Mouse (Mus musculus) myocyte (in vitro differentiated cells): Measurements from ENCODE around the gene Mov10l1. TPM values are rescaled to one million over a fixed set of nuclear protein-coding genes. Genes with fewer than 3 reads are reported as not detected.

ENCODE experiments used
- H3K27me3 ChIP-seq: one replicate; pipeline ENCODE4 v1.6.1; 2011; ENCODE audit not compliant: control insufficient read depth, insufficient read depth, insufficient read length
- H3K36me3 ChIP-seq: one replicate; pipeline ENCODE4 v1.6.1; 2011; ENCODE audit not compliant: control insufficient read depth, insufficient read depth
- H3K4me2 ChIP-seq: one replicate; pipeline ENCODE4 v1.6.1; 2011; ENCODE audit warnings: low read depth, control low read depth
- H3K4me3 ChIP-seq: one replicate; pipeline ENCODE4 v1.5.1; 2011; ENCODE audit warnings: mild to moderate bottlenecking, control low read depth, moderate library complexity
- H3K79me2 ChIP-seq: one replicate; pipeline ENCODE4 v1.6.1; 2011; ENCODE audit not compliant: control insufficient read depth, insufficient read depth
- H3ac ChIP-seq: one replicate; pipeline ENCODE4 v1.6.1; 2011; ENCODE audit not compliant: control insufficient read depth, insufficient read length
- CEBPB ChIP-seq: IDR thresholded peaks from 2 replicates; pipeline ENCODE4 v1.6.1; 2011; ENCODE audit warnings: mild to moderate bottlenecking, moderate library complexity; ENCODE audit not compliant: poor library complexity, insufficient read depth, severe bottlenecking
- E2F4 ChIP-seq: IDR thresholded peaks from one replicate; pipeline ENCODE4 v1.6.1; 2011; ENCODE audit warnings: mild to moderate bottlenecking, control low read depth, moderate library complexity; ENCODE audit not compliant: insufficient read depth
- MAX ChIP-seq: IDR thresholded peaks from one replicate; pipeline ENCODE4 v1.6.1; 2011; ENCODE audit warnings: low read depth, mild to moderate bottlenecking, control low read depth
- MYOD1 ChIP-seq, 3 experiments: IDR thresholded peaks; one replicate each; pipeline ENCODE4 v1.6.1; 2011; ENCODE audit warnings: control low read depth in 2 of 3, low read depth in 2 of 3, mild to moderate bottlenecking in 2 of 3, moderate library complexity in 1 of 3; ENCODE audit not compliant: insufficient read length in 2 of 3, control insufficient read depth in 1 of 3
- MYOG ChIP-seq, 3 experiments: IDR thresholded peaks; one replicate each; pipeline ENCODE4 v1.6.1; 2011; ENCODE audit warnings: control low read depth in 2 of 3, low read depth in 2 of 3, mild to moderate bottlenecking in 2 of 3; ENCODE audit not compliant: insufficient read length in 2 of 3, control insufficient read depth in 1 of 3, insufficient read depth in 1 of 3
- POLR2A ChIP-seq: IDR thresholded peaks from one replicate; pipeline ENCODE4 v1.6.1; 2011; ENCODE audit warnings: low read depth, mild to moderate bottlenecking, control low read depth, moderate library complexity; ENCODE audit not compliant: insufficient read length
- POLR2AphosphoS2 ChIP-seq: IDR thresholded peaks from one replicate; pipeline ENCODE4 v1.6.1; 2011; ENCODE audit warnings: low read depth, control low read depth; ENCODE audit not compliant: insufficient read length
- REST ChIP-seq: IDR thresholded peaks from one replicate; pipeline ENCODE4 v1.6.1; 2011; ENCODE audit warnings: mild to moderate bottlenecking, control low read depth, moderate library complexity; ENCODE audit not compliant: insufficient read depth, insufficient read length
- SRF ChIP-seq: IDR thresholded peaks from one replicate; pipeline ENCODE4 v1.6.1; 2011; ENCODE audit warnings: low read depth; ENCODE audit not compliant: control insufficient read depth, insufficient read length
- TCF12 ChIP-seq: IDR thresholded peaks from one replicate; pipeline ENCODE4 v1.6.1; 2011; ENCODE audit warnings: mild to moderate bottlenecking, control low read depth; ENCODE audit not compliant: poor library complexity, insufficient read depth, severe bottlenecking
- TCF3 ChIP-seq: IDR thresholded peaks from one replicate; pipeline ENCODE4 v1.6.1; 2011; ENCODE audit warnings: low read depth, control low read depth; ENCODE audit not compliant: insufficient read length
- USF1 ChIP-seq: IDR thresholded peaks from one replicate; pipeline ENCODE4 v1.6.1; 2011; ENCODE audit warnings: low read depth, mild to moderate bottlenecking, control low read depth, moderate library complexity
- polyA plus RNA-seq: library from polyadenylated mRNA; unstranded; fragments of >200 nt; fragmentation: generic; extraction: Trizol; gene quantifications from one replicate; pipeline ENCODE4 v1.2.1, GENCODE M21; 2012; ENCODE audit warnings: missing spikeins

The Mov10l1 gene
- polyA plus RNA-seq, 1 experiment = not detected

DNA sequence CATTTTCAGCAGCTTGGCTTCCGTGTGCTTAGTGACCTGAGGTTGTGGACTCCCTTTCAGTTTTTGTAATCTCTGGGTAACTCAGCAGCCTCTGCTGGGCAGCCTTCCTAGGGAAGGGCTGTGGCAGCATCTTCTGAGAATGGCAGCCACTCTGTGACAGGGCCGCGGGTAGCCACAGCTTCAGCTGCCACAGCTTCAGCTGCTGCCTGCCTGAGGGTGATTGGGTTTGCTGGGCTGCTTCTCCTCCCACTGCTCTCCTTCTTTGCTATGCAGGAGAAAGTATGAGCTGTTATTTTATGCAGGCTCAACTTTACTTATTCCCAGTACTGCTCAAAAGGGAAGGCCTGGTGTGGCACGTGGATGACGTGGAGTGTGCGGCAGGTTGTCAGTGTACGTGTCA lies 24.3 kb downstream of the Mov10l1 start:
- Histone ChIP-seq H3K4me3 (no peak overlapping the region), H3ac (no peak overlapping the region), H3K4me2 (no peak overlapping the region), H3K36me3 (no peaks in the 10 kb centered on the region), H3K79me2 (no peaks in the 10 kb centered on the region), H3K27me3 (peaks cover 36% of the 10 kb centered on the region)
- peak in 2 of 3 experiments; percentile 64 to 85 for TF ChIP-seq MYOD1 (IDR thresholded peaks at IDR 0.05; ENCODE audit: control insufficient read depth in 1 of 3, insufficient read length in 2 of 3, low read depth in 2 of 3)
- TF ChIP-seq POLR2AphosphoS2 = no peak
- peak; percentile 38 to 92 (median 86) for TF ChIP-seq MYOG (IDR thresholded peaks at IDR 0.05; ENCODE audit: control insufficient read depth in 1 of 3, insufficient read depth in 1 of 3, insufficient read length in 2 of 3, low read depth in 2 of 3)
- TF ChIP-seq TCF3 = peak; percentile 62

DNA sequence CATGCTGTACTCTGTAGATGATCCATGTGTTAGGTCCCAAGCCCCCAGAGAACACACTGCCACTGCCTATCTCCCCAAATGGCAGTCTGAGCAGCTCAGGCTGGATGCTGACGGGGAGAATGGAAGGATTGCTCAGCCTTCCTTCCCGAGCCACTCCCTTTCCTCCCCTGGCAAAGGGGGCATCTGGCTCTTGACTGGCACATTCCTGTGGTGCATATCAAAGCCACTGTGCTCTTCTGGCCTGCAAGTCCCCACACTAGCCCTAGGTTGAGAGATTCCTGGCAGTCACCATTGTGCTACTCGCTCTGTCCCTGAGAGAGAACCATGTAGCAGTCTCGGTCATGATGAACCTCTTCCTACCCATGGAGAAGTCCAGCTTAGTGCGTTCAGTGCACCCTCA lies 25.1 kb downstream of the Mov10l1 start:
- Histone ChIP-seq H3K27me3 (peaks cover 31% of the 10 kb centered on the region), H3K36me3 (no peaks in the 10 kb centered on the region), H3ac (no peak overlapping the region), H3K79me2 (no peaks in the 10 kb centered on the region), H3K4me2 (no peak overlapping the region), H3K4me3 (no peak overlapping the region)
- TF ChIP-seq MYOG (IDR thresholded peaks at IDR 0.05; ENCODE audit: control insufficient read depth in 1 of 3, insufficient read depth in 1 of 3, insufficient read length in 2 of 3, low read depth in 2 of 3) = peak in 1 of 3 experiments; percentile 53
- TF ChIP-seq REST = no peak

DNA sequence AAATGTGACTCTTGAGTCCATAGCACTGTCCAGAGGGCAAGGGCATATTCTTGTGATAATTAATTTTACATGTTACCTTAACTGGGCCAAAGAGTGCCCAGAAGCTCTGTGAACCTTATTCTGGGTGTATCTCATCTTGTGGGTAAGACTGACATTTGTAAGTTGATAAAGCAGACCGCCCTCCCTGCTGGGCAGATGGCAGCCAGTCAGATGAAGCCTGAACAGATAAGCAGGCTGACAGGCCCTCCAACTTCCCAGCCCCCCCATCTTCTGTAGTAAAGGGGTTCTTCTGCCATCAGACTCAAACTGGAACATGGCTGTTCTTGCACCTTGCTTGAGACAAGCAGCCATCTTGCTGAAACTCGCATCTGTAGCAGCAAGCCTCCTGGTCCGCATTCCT lies 34.0 kb downstream of the Mov10l1 start:
- Histone ChIP-seq H3ac (no peak overlapping the region), H3K27me3 (peaks cover 36% of the 10 kb centered on the region), H3K79me2 (no peaks in the 10 kb centered on the region), H3K36me3 (no peaks in the 10 kb centered on the region), H3K4me3 (no peak overlapping the region), H3K4me2 (no peak overlapping the region)
- TF ChIP-seq E2F4 (no peak), TCF3 (no peak), POLR2A (no peak), POLR2AphosphoS2 (no peak), SRF (no peak)

DNA sequence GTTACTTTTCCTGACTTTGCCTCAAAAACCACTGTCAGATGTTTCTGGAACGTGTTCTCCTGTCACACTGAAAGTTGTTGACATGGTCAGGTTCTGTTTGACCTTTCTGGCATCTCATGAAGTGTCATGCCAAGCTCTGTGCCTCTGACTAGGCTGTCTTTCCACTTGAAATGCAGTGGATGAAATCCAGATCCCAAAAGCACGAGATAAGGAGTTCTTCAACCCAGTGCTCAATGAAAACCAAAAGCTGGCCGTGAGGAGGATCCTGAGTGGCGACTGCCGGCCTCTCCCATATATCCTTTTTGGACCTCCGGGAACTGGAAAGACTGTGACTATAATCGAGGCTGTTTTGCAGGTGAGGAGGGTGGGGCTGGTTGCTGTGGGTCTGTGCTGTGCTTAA lies 37.4 kb downstream of the Mov10l1 start:
- no peak overlapping the region for H3K4me3 ChIP-seq
- peaks cover 41% of the 10 kb centered on the region for H3K27me3 ChIP-seq
- H3K79me2 ChIP-seq = no peaks in the 10 kb centered on the region
- H3K4me2 ChIP-seq = no peak overlapping the region
- no peak overlapping the region for H3ac ChIP-seq
- no peaks in the 10 kb centered on the region for H3K36me3 ChIP-seq
- TF ChIP-seq POLR2AphosphoS2 (no peak), MYOG (IDR thresholded peaks at IDR 0.05; ENCODE audit: control insufficient read depth in 1 of 3, insufficient read depth in 1 of 3, insufficient read length in 2 of 3, low read depth in 2 of 3) (no peak), SRF (no peak), REST (no peak), MYOD1 (IDR thresholded peaks at IDR 0.05; ENCODE audit: control insufficient read depth in 1 of 3, insufficient read length in 2 of 3, low read depth in 2 of 3) (no peak), MAX (no peak), TCF3 (no peak), TCF12 (no peak), POLR2A (no peak), USF1 (no peak), CEBPB (no peak)

DNA sequence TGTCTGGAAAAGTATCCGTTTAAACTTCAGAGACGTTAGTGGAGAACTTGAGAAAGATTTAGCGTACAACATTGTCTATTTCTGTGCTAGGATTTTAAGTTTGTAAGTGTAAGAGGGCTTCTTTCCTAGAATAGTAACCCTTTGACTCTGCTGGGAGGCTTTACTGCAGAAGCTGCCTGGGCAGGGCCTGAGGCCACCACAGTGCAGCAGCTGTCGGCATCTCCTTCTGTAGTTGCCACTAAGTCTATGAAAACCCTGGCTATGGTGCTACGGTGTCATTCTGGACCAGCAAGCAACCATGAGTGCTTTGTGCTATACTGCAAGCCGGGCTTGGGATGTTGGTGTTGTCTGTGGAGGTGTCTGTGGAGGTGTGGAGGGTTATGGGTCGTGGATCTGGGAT lies 37.8 kb downstream of the Mov10l1 start:
- Histone ChIP-seq H3K4me3 (no peak overlapping the region), H3K4me2 (no peak overlapping the region)

DNA sequence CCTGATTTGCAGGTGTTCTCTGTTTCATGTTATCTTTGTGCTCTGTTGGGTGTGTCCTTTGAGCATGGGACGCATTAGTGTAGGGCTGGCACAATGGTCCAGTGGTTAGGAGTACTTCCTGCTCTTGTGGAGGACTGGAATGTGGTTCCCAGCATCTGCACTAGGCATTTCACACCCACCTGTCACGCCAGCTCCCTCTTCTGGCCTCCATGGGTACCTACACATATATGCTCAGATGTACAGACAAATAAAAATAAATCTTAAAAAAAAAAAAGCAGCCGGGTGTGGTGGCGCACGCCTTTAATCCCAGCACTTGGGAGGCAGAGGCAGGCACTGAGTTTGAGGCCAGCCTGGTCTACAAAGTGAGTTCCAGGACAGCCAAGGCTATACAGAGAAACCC lies 61.7 kb downstream of the Mov10l1 start:
- Histone ChIP-seq H3K79me2 (no peaks in the 10 kb centered on the region), H3ac (no peak overlapping the region), H3K27me3 (peaks cover 10% of the 10 kb centered on the region), H3K4me2 (no peak overlapping the region), H3K36me3 (no peaks in the 10 kb centered on the region), H3K4me3 (no peak overlapping the region)
- TF ChIP-seq MYOG (IDR thresholded peaks at IDR 0.05; ENCODE audit: control insufficient read depth in 1 of 3, insufficient read depth in 1 of 3, insufficient read length in 2 of 3, low read depth in 2 of 3) (no peak), POLR2A (no peak), POLR2AphosphoS2 (no peak), USF1 (no peak), TCF12 (no peak), MYOD1 (IDR thresholded peaks at IDR 0.05; ENCODE audit: control insufficient read depth in 1 of 3, insufficient read length in 2 of 3, low read depth in 2 of 3) (no peak), E2F4 (no peak), REST (no peak), SRF (no peak), MAX (no peak), TCF3 (no peak), CEBPB (no peak)

More for the DNA sequence above, 37.8 kb downstream of the Mov10l1 start:
- no peaks in the 10 kb centered on the region for H3K36me3 ChIP-seq
- no peaks in the 10 kb centered on the region for H3K79me2 ChIP-seq
- TF ChIP-seq POLR2AphosphoS2 (no peak), MYOG (IDR thresholded peaks at IDR 0.05; ENCODE audit: control insufficient read depth in 1 of 3, insufficient read depth in 1 of 3, insufficient read length in 2 of 3, low read depth in 2 of 3) (peak; percentile 18 to 22 (median 21)), MYOD1 (IDR thresholded peaks at IDR 0.05; ENCODE audit: control insufficient read depth in 1 of 3, insufficient read length in 2 of 3, low read depth in 2 of 3) (peak in 1 of 3 experiments; percentile 15)
- H3ac ChIP-seq = no peak overlapping the region
- H3K27me3 ChIP-seq = peaks cover 41% of the 10 kb centered on the region
